Mouse (Mus musculus) right cerebral cortex, postnatal 4 days (tissue): Measurements from ENCODE around the gene Nup160.
A peak's percentile ranks its signal among the peaks of the same experiment; 100 is the strongest.

ENCODE experiments used
- DNase-seq: peaks from one replicate; pipeline ENCODE4 v3.0.0-alpha.2; 2022

The Nup160 gene

GRCm38 (mm10) chr2:90666591-90667387 is 10.2 kb upstream of the Nup160 start:
- DNase-seq: peak; percentile 5

GRCm38 (mm10) chr2:90667388-90668265 is 9.4 kb upstream of the Nup160 start:
- DNase-seq: peak; percentile 12

GRCm38 (mm10) chr2:90670343-90670742 is 6.7 kb upstream of the Nup160 start:
- no peak for DNase-seq

- no peak for DNase-seq
Measured at GRCm38 (mm10) chr2:90673339-90673738, 3.7 kb upstream of the Nup160 start.

- no peak for DNase-seq
Measured at GRCm38 (mm10) chr2:90674555-90674954, 2.5 kb upstream of the Nup160 start.

- no peak for DNase-seq
Measured at GRCm38 (mm10) chr2:90675488-90675887, 1.5 kb upstream of the Nup160 start.

- DNase-seq: no peak
Measured at GRCm38 (mm10) chr2:90678256-90679060, 1.4 kb downstream of the Nup160 start.

- peak; percentile 91 for DNase-seq
Measured at GRCm38 (mm10) chr2:90679061-90679810, 2.2 kb downstream of the Nup160 start.

- no peak for DNase-seq
Measured at GRCm38 (mm10) chr2:90700943-90701342, 23.9 kb downstream of the Nup160 start.

GRCm38 (mm10) chr2:90708548-90708947 is 31.5 kb downstream of the Nup160 start:
- no peak for DNase-seq

GRCm38 (mm10) chr2:90715555-90716092 is 38.6 kb downstream of the Nup160 start:
- DNase-seq: no peak

GRCm38 (mm10) chr2:90717366-90717765 is 40.4 kb downstream of the Nup160 start:
- no peak for DNase-seq

- DNase-seq: no peak
Measured at GRCm38 (mm10) chr2:90717948-90718347, 40.9 kb downstream of the Nup160 start.

GRCm38 (mm10) chr2:90726818-90727217 is 49.8 kb downstream of the Nup160 start:
- no peak for DNase-seq

GRCm38 (mm10) chr2:90735326-90735725 is 58.3 kb downstream of the Nup160 start:
- no peak for DNase-seq

GRCm38 (mm10) chr2:90738801-90739200 is 61.8 kb downstream of the Nup160 start:
- DNase-seq: no peak

GRCm38 (mm10) chr2:90739327-90739726 is 62.3 kb downstream of the Nup160 start:
- DNase-seq: no peak

- DNase-seq: no peak
Measured at GRCm38 (mm10) chr2:90739921-90740320, 62.9 kb downstream of the Nup160 start.

GRCm38 (mm10) chr2:90744285-90745052 is 67.5 kb downstream of the Nup160 start:
- DNase-seq: peak; percentile 7

- DNase-seq: peak; percentile 93
Measured at GRCm38 (mm10) chr2:90745053-90745678, 68.2 kb downstream of the Nup160 start, which contains the start of gene Fnbp4. Fnbp4 (plus strand) TSS chr2:90745370.
